Mouse (Mus musculus) stomach, embryonic 14.5 days (tissue): ENCODE results near the gene Taf3. TPM values are rescaled to one million over a fixed set of nuclear protein-coding genes. Genes with fewer than 3 reads are reported as not detected.

Experiments used
- ATAC-seq: fragments of 200-750 bp; cut with Nextera tagmentation; 2 replicates; pipeline ENCODE4 v1.8.0; 2017; ENCODE audit warnings: low read depth, moderate TSS enrichment; ENCODE audit not compliant: insufficient number of reproducible peaks, insufficient read depth, low FRiP score
- H3K27ac ChIP-seq: fragments of 300-500 bp; sonication (generic); 2 replicates; pipeline ENCODE4 v1.5.1; 2014; ENCODE audit warnings: mild to moderate bottlenecking, low read length, moderate library complexity, mixed read lengths
- H3K27me3 ChIP-seq: fragments of 300-500 bp; sonication (generic); 2 replicates; pipeline ENCODE4 v1.6.1; 2014; ENCODE audit warnings: low read length, control low read depth, mixed read lengths; ENCODE audit not compliant: control insufficient read depth, insufficient read depth
- H3K36me3 ChIP-seq: fragments of 300-500 bp; sonication (generic); 2 replicates; pipeline ENCODE4 v1.6.1; 2014; ENCODE audit warnings: mild to moderate bottlenecking, control low read depth, low read length, moderate library complexity, mixed read lengths; ENCODE audit not compliant: control insufficient read depth, insufficient read depth
- H3K4me1 ChIP-seq: fragments of 300-500 bp; sonication (generic); 2 replicates; pipeline ENCODE4 v1.6.1; 2014; ENCODE audit warnings: low read length, control low read depth, mixed read lengths; ENCODE audit not compliant: control insufficient read depth, insufficient read depth
- H3K4me2 ChIP-seq: fragments of 300-500 bp; sonication (generic); replicated peaks from 2 replicates; pipeline ENCODE4 v1.6.1; 2014; ENCODE audit warnings: low read depth, low read length, control low read depth
- H3K4me3 ChIP-seq: fragments of 300-500 bp; sonication (generic); 2 replicates; pipeline ENCODE4 v1.5.1; 2014; ENCODE audit warnings: low read depth, low read length, control low read depth
- H3K9ac ChIP-seq: fragments of 300-500 bp; sonication (generic); replicated peaks from 2 replicates; pipeline ENCODE4 v1.6.1; 2014; ENCODE audit warnings: low read depth, mild to moderate bottlenecking, control low read depth, low read length, moderate library complexity, mixed read lengths
- H3K9me3 ChIP-seq: fragments of 300-500 bp; sonication (generic); 2 replicates; pipeline ENCODE4 v1.6.1; 2016; ENCODE audit warnings: low read depth, low read length, control low read depth; ENCODE audit not compliant: control insufficient read depth
- WGBS: fragments of 180-500 bp; shearing (Covaris S2); extraction: QIAGEN DNeasy Blood & Tissue Kit; methylation state at CpG from one replicate; pipeline ENCODE4 v1.1.7; 2014; 5-methylcytosine and 5-hydroxymethylcytosine counted together
- polyA plus RNA-seq: library from polyadenylated mRNA; unstranded; fragments of >200 nt; fragmentation: Nextera tagmentation; extraction: Ambion mirVana; gene quantifications from 2 replicates; pipeline ENCODE4 v1.2.1, GENCODE M21; 2014

Gene Taf3
- polyA plus RNA-seq, 1 experiment from 2014 or later, result 14.3 TPM

DNA sequence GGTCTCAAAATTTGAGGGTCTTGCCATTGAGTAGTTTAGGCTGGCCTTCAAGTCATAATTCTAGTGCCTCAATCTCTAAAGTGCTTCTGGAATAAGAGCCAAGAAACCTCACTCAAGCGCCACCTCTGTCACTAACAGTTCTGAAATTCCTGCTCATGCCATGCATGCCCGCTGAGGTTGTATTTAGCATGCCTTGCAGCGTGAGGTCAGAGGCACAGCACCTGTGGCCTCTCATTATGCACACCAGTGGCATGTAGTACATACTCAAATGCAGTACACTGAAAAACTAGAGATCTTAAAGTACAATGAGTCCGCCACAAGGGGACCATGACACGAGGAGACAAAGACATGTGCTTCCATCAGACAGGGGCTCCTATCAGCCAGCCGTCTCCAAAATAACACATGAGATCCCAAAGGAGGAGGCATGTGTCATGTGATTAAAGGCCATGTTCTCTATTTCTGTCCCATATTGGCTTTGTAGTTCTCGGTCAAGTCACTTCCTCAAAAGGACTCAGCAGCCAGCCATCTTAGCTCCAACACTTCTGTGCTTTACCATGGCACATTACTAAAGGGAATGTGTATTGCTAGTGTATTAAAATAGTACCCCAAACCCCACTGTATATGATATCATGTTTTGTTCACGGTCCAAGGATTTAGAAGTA, 43.3 kb downstream of the Taf3 start:
- Histone ChIP-seq H3K4me2 (no peak overlapping the region), H3K27ac (no peak overlapping the region), H3K36me3 (no peaks in the 10 kb centered on the region), H3K27me3 (no peaks in the 10 kb centered on the region), H3K9ac (no peak overlapping the region), H3K9me3 (no peaks in the 10 kb centered on the region), H3K4me1 (peaks cover 3% of the 10 kb centered on the region; the same call in 1 of the 2 replicates), H3K4me3 (no peak overlapping the region)
- no peak for ATAC-seq
- WGBS, result 92% methylated on average over 8 of the region's 8 CpGs

GRCm38 (mm10) chr2:10003358-10003757, 45.0 kb downstream of the Taf3 start:
- no peak for ATAC-seq
- 91% methylated on average over 5 of the region's 5 CpGs for WGBS
- no peaks in the 10 kb centered on the region for H3K4me1 ChIP-seq

GRCm38 (mm10) chr2:10001591-10001990, 46.8 kb downstream of the Taf3 start:
- Histone ChIP-seq H3K27me3 (no peaks in the 10 kb centered on the region), H3K36me3 (no peaks in the 10 kb centered on the region), H3K4me2 (no peak overlapping the region), H3K9ac (no peak overlapping the region), H3K27ac (no peak overlapping the region), H3K4me3 (no peak overlapping the region), H3K9me3 (no peaks in the 10 kb centered on the region), H3K4me1 (no peaks in the 10 kb centered on the region)
- WGBS, result 89% methylated on average over 2 of the region's 2 CpGs
- ATAC-seq, result no peak

More at GRCm38 (mm10) chr2:10003358-10003757, 45.0 kb downstream of the Taf3 start:
- Histone ChIP-seq H3K27ac (no peak overlapping the region), H3K9ac (no peak overlapping the region), H3K4me3 (no peak overlapping the region), H3K27me3 (no peaks in the 10 kb centered on the region), H3K4me2 (no peak overlapping the region), H3K36me3 (no peaks in the 10 kb centered on the region), H3K9me3 (no peaks in the 10 kb centered on the region)

GRCm38 (mm10) chr2:9997535-9997934, 50.9 kb downstream of the Taf3 start:
- H3K27ac ChIP-seq, result no peak overlapping the region
- ATAC-seq, result no peak
- 81% methylated on average over 7 of the region's 7 CpGs for WGBS
- H3K9ac ChIP-seq, result no peak overlapping the region
- no peaks in the 10 kb centered on the region for H3K27me3 ChIP-seq
- H3K36me3 ChIP-seq, result no peaks in the 10 kb centered on the region
- no peaks in the 10 kb centered on the region for H3K9me3 ChIP-seq
- H3K4me3 ChIP-seq, result no peak overlapping the region
- no peak overlapping the region for H3K4me2 ChIP-seq
- H3K4me1 ChIP-seq, result no peaks in the 10 kb centered on the region

DNA sequence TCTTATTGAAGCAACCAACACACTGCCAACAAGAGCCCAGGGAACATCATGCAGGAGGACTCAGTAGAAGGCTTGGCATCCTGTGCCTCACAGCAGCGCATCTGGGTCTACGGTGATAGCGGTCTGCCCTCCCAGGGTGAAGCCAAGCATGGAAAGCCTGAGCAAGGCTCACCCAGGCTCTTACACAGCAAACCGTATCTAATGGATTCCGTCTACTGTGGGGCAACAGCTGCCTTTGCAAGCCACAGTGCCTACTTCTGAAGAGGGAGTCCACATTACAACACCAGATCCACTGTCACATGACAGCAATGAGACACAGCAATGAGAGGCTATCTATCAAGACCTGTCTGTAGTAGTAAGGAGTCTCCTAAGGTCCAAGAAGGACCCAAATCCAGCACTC, 52.3 kb downstream of the Taf3 start:
- no peak for ATAC-seq
- no peak overlapping the region for H3K27ac ChIP-seq
- H3K4me2 ChIP-seq, result no peak overlapping the region
- H3K9ac ChIP-seq, result no peak overlapping the region
- H3K4me3 ChIP-seq, result no peak overlapping the region
- no peaks in the 10 kb centered on the region for H3K27me3 ChIP-seq
- no peaks in the 10 kb centered on the region for H3K4me1 ChIP-seq
- no peaks in the 10 kb centered on the region for H3K36me3 ChIP-seq
- H3K9me3 ChIP-seq, result no peaks in the 10 kb centered on the region
- 95% methylated on average over 5 of the region's 5 CpGs for WGBS

DNA sequence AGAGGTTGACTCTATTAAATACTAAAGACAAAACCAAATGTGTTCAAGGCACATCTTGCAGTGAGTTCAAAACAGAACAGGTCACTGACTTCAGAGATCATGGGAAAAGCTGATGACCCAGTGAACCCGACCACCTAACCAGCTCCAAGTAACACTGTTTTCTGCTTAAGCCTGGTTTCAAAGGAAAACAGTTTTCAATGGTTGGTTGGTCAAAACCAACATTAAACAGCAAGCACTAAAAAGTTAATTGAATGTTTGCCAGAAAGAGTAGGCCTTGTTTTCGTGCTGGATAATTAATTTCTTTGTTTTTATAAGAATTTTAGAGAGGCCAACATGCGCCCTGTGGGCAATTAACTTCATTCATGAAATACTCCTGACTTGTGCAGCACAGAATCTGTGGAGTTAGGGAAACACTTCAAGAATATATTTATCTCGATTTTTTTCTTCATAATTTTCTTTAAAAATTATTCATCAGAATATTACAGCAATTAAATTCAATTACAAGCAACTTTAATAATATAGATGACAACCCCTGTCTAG, 57.6 kb downstream of the Taf3 start:
- Histone ChIP-seq H3K4me3 (no peak overlapping the region), H3K27me3 (no peaks in the 10 kb centered on the region), H3K4me1 (no peaks in the 10 kb centered on the region), H3K9ac (no peak overlapping the region), H3K4me2 (no peak overlapping the region), H3K9me3 (no peaks in the 10 kb centered on the region), H3K36me3 (no peaks in the 10 kb centered on the region), H3K27ac (no peak overlapping the region)
- 58% methylated on average over 4 of the region's 4 CpGs for WGBS
- ATAC-seq, result no peak

DNA sequence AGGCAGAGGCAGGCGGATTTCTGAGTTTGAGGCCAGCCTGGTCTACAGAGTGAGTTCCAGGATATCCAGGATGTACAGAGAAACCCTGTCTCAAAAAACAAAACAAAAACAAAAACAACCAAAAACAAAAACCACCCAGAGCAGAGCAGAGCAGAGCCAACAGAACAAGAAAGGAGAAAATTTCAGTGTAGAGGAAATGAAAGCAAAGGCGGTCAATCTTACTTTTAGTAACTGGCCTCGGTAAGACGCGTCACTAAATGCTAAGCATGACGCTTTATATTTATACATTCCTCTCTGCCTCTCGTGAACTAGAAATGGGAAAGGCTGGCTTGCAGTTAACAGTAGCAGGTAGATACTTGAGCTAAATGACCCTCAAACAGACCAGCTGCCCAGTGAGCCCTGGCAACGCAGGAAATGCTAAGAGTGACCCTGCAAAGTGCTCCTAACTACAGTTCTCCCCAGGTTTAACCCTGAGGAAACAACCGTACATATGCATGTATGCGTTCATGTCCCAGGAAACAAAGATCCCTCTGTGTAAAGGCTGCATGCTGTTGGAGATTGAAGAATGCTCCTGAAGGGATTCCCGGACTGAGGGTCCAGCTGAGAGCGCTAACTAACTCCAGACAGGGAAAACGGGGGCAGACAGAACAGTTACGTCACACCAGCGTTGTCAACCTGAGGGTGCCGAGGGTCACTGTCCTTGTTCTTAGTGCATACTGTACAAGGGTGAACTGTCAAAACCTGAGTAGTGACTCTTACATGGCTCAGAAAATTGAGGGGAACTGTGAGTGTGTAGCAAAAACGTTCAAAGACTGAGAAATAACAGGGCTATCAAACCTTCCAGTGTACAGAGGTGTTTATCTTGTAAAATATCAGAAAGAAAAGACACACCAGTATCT, 58.5 kb downstream of the Taf3 start:
- no peaks in the 10 kb centered on the region for H3K36me3 ChIP-seq
- ATAC-seq, result no peak
- no peak overlapping the region for H3K4me3 ChIP-seq
- H3K9ac ChIP-seq, result no peak overlapping the region
- H3K27me3 ChIP-seq, result no peaks in the 10 kb centered on the region
- WGBS, result 70% methylated on average over 17 of the region's 17 CpGs
- no peaks in the 10 kb centered on the region for H3K9me3 ChIP-seq
- no peak overlapping the region for H3K4me2 ChIP-seq
- H3K4me1 ChIP-seq, result no peaks in the 10 kb centered on the region
- H3K27ac ChIP-seq, result no peak overlapping the region

DNA sequence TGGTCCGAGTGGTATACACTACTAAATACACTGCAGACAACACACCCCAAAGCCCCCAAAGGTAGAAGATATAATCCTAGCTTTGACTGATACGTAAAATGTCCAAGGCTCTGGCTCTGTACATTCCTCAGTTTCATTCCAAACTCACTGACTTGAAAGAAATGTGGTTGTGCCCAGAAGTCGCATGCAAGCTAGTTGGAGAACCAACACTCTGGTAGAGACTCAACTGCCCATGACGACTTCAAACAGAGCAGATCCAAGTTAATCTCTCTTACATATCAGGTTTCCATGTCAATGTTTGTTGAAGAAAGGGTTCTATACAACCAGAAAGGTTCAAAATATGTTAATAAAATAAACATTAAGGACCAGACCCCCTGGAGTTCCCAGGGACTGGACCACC, 60.1 kb downstream of the Taf3 start:
- H3K9ac ChIP-seq, result no peak overlapping the region
- no peak for ATAC-seq
- no peak overlapping the region for H3K4me3 ChIP-seq
- peaks cover 3% of the 10 kb centered on the region; the same call in 1 of the 2 replicates for H3K4me1 ChIP-seq
- 83% methylated on average over 4 of the region's 4 CpGs for WGBS
- no peaks in the 10 kb centered on the region for H3K36me3 ChIP-seq
- H3K9me3 ChIP-seq, result no peaks in the 10 kb centered on the region
- H3K27ac ChIP-seq, result no peak overlapping the region
- no peaks in the 10 kb centered on the region for H3K27me3 ChIP-seq
- H3K4me2 ChIP-seq, result no peak overlapping the region
